Mouse (Mus musculus) C2C12 (cell line): ENCODE data around the gene Idh1. TPM values are rescaled to one million over a fixed set of nuclear protein-coding genes. Genes with fewer than 3 reads are reported as not detected.

Source experiments
- H3K27me3 ChIP-seq: one replicate; pipeline ENCODE4 v1.6.1; 2011; ENCODE audit not compliant: control insufficient read depth, insufficient read depth, insufficient read length
- H3K36me3 ChIP-seq: one replicate; pipeline ENCODE4 v1.6.1; 2011; ENCODE audit not compliant: control insufficient read depth, insufficient read depth
- H3K4me3 ChIP-seq: one replicate; pipeline ENCODE4 v1.5.1; 2011; ENCODE audit warnings: mild to moderate bottlenecking, control low read depth; ENCODE audit not compliant: poor library complexity, insufficient read depth, severe bottlenecking
- H3K79me2 ChIP-seq: one replicate; pipeline ENCODE4 v1.6.1; 2011; ENCODE audit not compliant: control insufficient read depth, insufficient read depth
- H3K79me3 ChIP-seq: one replicate; pipeline ENCODE4 v1.6.1; 2011; ENCODE audit warnings: low read depth, control low read depth
- H3ac ChIP-seq: one replicate; pipeline ENCODE3; 2011; ENCODE audit warnings: low read depth; ENCODE audit not compliant: control insufficient read depth, insufficient read length
- CEBPB ChIP-seq: IDR thresholded peaks from one replicate; pipeline ENCODE4 v1.6.1; 2011; ENCODE audit warnings: low read depth, mild to moderate bottlenecking, control low read depth, moderate library complexity
- CTCF ChIP-seq: IDR thresholded peaks from one replicate; pipeline ENCODE4 v1.5.1; 2011; ENCODE audit not compliant: control insufficient read depth, insufficient read depth, insufficient read length
- FOSL1 ChIP-seq: IDR thresholded peaks from one replicate; pipeline ENCODE4 v1.8.0; 2011; ENCODE audit warnings: mild to moderate bottlenecking, low read length; ENCODE audit not compliant: poor library complexity, insufficient read depth, severe bottlenecking
- MAX ChIP-seq: IDR thresholded peaks from one replicate; pipeline ENCODE4 v1.6.1; 2011; ENCODE audit warnings: mild to moderate bottlenecking, control low read depth
- MYOD1 ChIP-seq: IDR thresholded peaks from one replicate; pipeline ENCODE4 v1.6.1; 2011; ENCODE audit warnings: low read depth; ENCODE audit not compliant: control insufficient read depth, insufficient read length
- MYOG ChIP-seq: IDR thresholded peaks from one replicate; pipeline ENCODE4 v1.6.1; 2011; ENCODE audit not compliant: control insufficient read depth, insufficient read length; ENCODE audit errors: extremely low read depth
- USF1 ChIP-seq: IDR thresholded peaks from one replicate; pipeline ENCODE4 v1.6.1; 2011; ENCODE audit warnings: low read depth, mild to moderate bottlenecking, control low read depth, moderate library complexity
- polyA plus RNA-seq: library from polyadenylated mRNA; unstranded; fragments of >200 nt; fragmentation: generic; extraction: Trizol; gene quantifications from one replicate; pipeline ENCODE4 v1.2.1, GENCODE M21; 2012; ENCODE audit warnings: missing spikeins

The Idh1 gene
- polyA plus RNA-seq, 1 experiment, result 38.7 TPM

DNA sequence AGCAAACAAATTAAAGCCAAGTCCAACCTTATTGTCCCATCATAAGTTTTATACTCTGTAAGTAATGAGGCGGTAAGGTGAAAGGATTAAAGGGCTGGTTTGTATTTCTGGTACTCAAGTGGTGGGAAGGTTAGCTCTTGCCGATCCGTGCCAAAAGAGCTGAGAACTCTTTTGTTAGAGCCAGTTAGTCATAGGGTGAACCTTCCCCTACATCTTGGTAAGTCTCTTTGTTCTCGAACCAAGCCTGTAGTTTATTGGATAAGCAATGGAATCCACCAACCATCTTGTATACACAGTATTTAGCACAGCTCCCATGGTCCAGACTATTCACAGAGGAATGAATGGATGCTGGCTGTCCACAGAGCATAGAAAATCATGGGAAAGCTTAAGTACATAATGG, 14.7 kb downstream of the Idh1 start:
- Histone ChIP-seq H3K27me3 (no peaks in the 10 kb centered on the region), H3K4me3 (no peak overlapping the region), H3ac (no peak overlapping the region), H3K36me3 (peaks cover 27% of the 10 kb centered on the region), H3K79me3 (no peaks in the 10 kb centered on the region), H3K79me2 (no peaks in the 10 kb centered on the region)
- TF ChIP-seq CTCF (no peak), USF1 (no peak), FOSL1 (no peak)

DNA sequence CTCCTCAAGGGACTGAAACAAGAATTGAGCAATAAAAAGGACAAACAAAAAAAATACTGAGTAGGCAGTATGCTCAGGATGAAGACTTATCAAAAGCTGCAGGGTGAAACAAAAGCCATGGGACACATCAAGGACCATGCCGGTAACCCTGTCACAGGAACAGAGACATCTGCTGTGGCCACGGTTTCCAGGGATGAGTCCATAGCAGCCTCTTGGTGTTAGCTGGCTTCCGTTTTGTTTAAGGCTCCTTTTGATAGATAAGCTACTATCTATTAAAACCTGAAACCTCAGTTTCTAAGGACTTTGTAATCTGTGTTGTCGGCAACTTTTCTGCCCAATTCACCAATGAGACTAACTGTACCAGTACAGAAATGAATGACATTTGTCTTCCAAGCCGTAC, 16.4 kb downstream of the Idh1 start:
- no peak overlapping the region for H3ac ChIP-seq
- H3K27me3 ChIP-seq, result no peaks in the 10 kb centered on the region
- H3K79me3 ChIP-seq, result no peaks in the 10 kb centered on the region
- peaks cover 37% of the 10 kb centered on the region for H3K36me3 ChIP-seq
- H3K4me3 ChIP-seq, result no peak overlapping the region
- TF ChIP-seq MAX (no peak), USF1 (no peak), MYOG (no peak), MYOD1 (no peak), CEBPB (no peak), FOSL1 (no peak), CTCF (no peak)
- no peaks in the 10 kb centered on the region for H3K79me2 ChIP-seq

DNA sequence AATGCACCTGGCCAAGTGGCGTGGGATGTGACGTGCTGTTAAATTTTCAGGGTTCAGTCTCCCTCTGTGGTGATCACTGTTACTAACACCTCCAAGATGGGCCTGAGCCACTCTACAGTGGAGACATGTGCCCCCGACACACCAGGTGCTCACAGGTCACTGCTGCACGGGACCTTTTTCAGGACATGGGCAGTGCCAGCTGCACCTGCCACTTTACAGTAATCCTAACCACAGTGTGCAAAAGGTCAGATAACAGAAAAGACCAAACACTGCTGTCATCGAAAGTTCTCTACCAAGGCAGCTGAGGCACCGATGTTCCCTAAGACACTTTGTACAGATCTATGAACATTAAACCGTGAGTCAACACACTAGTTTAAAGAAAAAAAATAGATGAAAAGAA, 16.8 kb downstream of the Idh1 start:
- no peak overlapping the region for H3K4me3 ChIP-seq
- H3K36me3 ChIP-seq, result peaks cover 41% of the 10 kb centered on the region
- H3K27me3 ChIP-seq, result no peaks in the 10 kb centered on the region
- H3K79me2 ChIP-seq, result no peaks in the 10 kb centered on the region
- no peaks in the 10 kb centered on the region for H3K79me3 ChIP-seq
- TF ChIP-seq MYOG (no peak), FOSL1 (no peak), MAX (no peak), USF1 (no peak), CEBPB (no peak), CTCF (no peak), MYOD1 (no peak)
- H3ac ChIP-seq, result no peak overlapping the region

DNA sequence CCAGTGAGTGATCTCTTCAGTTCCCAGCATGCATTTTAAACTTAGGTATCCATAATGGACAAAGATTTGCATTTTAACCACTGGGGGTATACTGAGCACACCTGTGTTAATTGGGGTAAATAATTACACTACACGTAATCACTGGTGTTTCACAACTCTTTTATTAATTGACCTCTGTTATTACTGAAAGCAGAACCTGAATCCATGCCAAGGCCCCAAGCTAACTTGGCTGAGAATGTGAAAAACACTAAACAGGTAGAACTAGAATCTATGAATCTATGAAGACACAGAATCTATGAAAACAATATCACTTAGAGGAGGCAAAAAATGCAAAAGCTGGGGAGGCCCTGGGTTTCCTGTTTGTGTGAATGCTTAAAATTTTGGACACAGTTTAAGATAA, 18.8 kb downstream of the Idh1 start:
- no peaks in the 10 kb centered on the region for H3K79me2 ChIP-seq
- TF ChIP-seq CTCF (no peak), MAX (no peak), CEBPB (no peak), MYOD1 (no peak), FOSL1 (no peak), MYOG (no peak), USF1 (no peak)
- no peak overlapping the region for H3K4me3 ChIP-seq
- peaks cover 58% of the 10 kb centered on the region for H3K36me3 ChIP-seq
- no peaks in the 10 kb centered on the region for H3K27me3 ChIP-seq
- H3ac ChIP-seq, result no peak overlapping the region
- H3K79me3 ChIP-seq, result no peaks in the 10 kb centered on the region

DNA sequence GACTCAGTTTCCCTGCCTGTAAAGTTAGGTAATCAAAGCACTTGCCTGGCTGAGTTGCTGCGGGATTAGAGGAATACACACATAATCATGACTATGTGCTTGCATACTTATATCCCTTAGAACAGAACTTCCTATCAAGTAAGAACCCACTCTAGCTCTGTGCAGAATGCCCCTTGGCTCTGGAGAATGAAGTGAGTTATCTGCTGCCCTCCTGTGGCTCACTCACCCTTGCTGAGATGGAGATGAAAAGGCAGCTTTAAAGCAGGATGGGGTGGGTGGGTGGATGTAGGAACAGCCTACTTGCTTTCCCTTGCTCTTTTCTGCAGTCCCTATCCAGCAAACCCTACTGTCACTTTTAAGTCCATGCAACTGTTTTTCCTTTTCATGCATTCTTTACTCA, 24.1 kb downstream of the Idh1 start:
- Histone ChIP-seq H3K36me3 (peaks cover 79% of the 10 kb centered on the region), H3K79me2 (no peaks in the 10 kb centered on the region), H3ac (no peak overlapping the region), H3K27me3 (no peaks in the 10 kb centered on the region), H3K4me3 (no peak overlapping the region), H3K79me3 (no peaks in the 10 kb centered on the region)
- TF ChIP-seq MAX (no peak), MYOG (no peak), MYOD1 (no peak), FOSL1 (no peak), CTCF (no peak), USF1 (no peak), CEBPB (no peak)

DNA sequence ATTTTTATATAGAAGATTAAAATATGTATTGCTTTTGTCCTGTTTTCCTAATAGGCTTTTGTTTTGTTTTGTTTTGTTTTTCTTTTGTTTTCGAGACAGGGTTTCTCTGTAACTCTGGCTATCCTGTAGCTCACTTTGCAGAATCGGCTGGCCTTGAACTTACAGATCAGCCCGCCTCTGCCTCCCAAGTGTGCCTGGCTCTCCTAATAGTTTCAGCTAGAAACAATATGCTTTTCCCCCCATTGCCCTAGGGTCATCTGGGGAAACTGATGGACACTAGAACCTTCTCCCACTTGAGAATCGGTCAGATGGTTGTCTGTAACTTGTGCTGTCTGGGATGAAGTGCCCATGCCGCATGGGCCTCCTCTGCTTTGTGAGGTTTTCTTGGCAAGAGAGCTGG, 30.2 kb downstream of the Idh1 start:
- Histone ChIP-seq H3K79me3 (no peaks in the 10 kb centered on the region), H3K36me3 (peaks cover 32% of the 10 kb centered on the region), H3K4me3 (no peak overlapping the region), H3K79me2 (no peaks in the 10 kb centered on the region), H3K27me3 (no peaks in the 10 kb centered on the region), H3ac (no peak overlapping the region)
- TF ChIP-seq MYOD1 (no peak), FOSL1 (no peak), MYOG (no peak), MAX (no peak), USF1 (no peak), CEBPB (no peak), CTCF (no peak)
